35 mouse cellular contexts compared by ENCODE assay signal in the genomic region with DNA sequence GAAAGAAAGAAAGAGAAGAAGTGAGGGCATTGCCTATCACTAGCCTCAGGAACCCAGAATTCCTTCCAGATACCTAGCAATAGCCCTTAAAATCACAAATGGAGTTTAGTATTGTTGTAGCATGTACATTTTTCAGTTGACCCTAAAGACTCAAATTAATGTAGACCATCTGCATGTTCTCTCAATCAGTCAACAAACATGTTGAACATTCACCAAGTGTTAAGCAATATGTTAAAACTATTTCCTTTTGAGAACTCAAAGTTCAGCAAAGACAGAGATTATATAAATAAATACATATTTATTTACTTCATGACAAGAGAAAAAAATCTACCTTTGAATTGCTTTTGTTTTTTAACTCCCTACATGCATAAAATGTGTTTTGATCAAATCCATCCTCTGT.
"Had no signal": no experiment of that assay in that cellular context is flagged by ENCODE, and none has a peak within 500 bp of the region (broad histone marks: within the 10 kb centered on the region; RNA-seq: fewer than 3 reads in every experiment).

No protein-coding gene starts in this region.

- DNase-seq: heart, postnatal 10 days; heart, postnatal 14 days; heart, postnatal 36 days; heart, postnatal 4 days; kidney, adult 11 months; kidney, adult 18-20 months; kidney, adult 2 months; kidney, adult 8-10 months; kidney, adult 9 months; kidney, postnatal 10 days; kidney, postnatal 14 days; kidney, postnatal 25 days; kidney, postnatal 36 days; kidney, postnatal 4 days; layer of hippocampus, adult 9-11 months; layer of hippocampus, postnatal 36 days had no signal

- H3K27ac ChIP-seq: heart, embryonic 10.5 days; heart, embryonic 13.5 days; heart, embryonic 15.5 days; hindbrain, embryonic 10.5 days; hindbrain, embryonic 12.5 days; hindbrain, embryonic 13.5 days; hindbrain, embryonic 14.5 days; hindbrain, embryonic 15.5 days; hindbrain, postnatal 0 days; intestine, embryonic 15.5 days; kidney, embryonic 15.5 days; kidney, postnatal 0 days; layer of hippocampus, adult 2 months had no signal

- H3K36me3 ChIP-seq: heart, embryonic 10.5 days; heart, embryonic 12.5 days; heart, embryonic 13.5 days; heart, embryonic 15.5 days; hindbrain, embryonic 10.5 days; hindbrain, embryonic 12.5 days; hindbrain, embryonic 13.5 days; hindbrain, embryonic 15.5 days; intestine, embryonic 15.5 days; kidney, embryonic 15.5 days had no signal

- H3K4me1 ChIP-seq: heart, embryonic 10.5 days; heart, embryonic 12.5 days; heart, embryonic 13.5 days; heart, embryonic 15.5 days; hindbrain, embryonic 13.5 days; hindbrain, embryonic 15.5 days; intestine, embryonic 15.5 days; kidney, embryonic 15.5 days had no signal

- H3K4me3 ChIP-seq: heart, embryonic 10.5 days; heart, embryonic 12.5 days; heart, embryonic 13.5 days; heart, embryonic 15.5 days; hindbrain, embryonic 10.5 days; hindbrain, embryonic 12.5 days; hindbrain, embryonic 13.5 days; hindbrain, embryonic 15.5 days; intestine, embryonic 15.5 days; kidney, embryonic 15.5 days; layer of hippocampus, adult 2 months had no signal

- H3K4me2 ChIP-seq: heart, embryonic 11.5 days; heart, embryonic 12.5 days; heart, embryonic 13.5 days; heart, embryonic 15.5 days; hindbrain, embryonic 12.5 days; hindbrain, embryonic 13.5 days; hindbrain, embryonic 14.5 days; hindbrain, embryonic 15.5 days; intestine, embryonic 15.5 days; kidney, embryonic 15.5 days had no signal

- H3K27me3 ChIP-seq: heart, embryonic 12.5 days; heart, embryonic 13.5 days; heart, embryonic 15.5 days; hindbrain, embryonic 12.5 days; hindbrain, embryonic 13.5 days; hindbrain, embryonic 15.5 days; intestine, embryonic 15.5 days; kidney, embryonic 15.5 days had no signal

- H3K9ac ChIP-seq: heart, embryonic 12.5 days; heart, embryonic 13.5 days; heart, embryonic 15.5 days; hindbrain, embryonic 12.5 days; hindbrain, embryonic 13.5 days; hindbrain, embryonic 14.5 days; hindbrain, embryonic 15.5 days; intestine, embryonic 15.5 days; kidney, embryonic 15.5 days had no signal

- H3K9me3 ChIP-seq: heart, embryonic 10.5 days; heart, embryonic 12.5 days; heart, embryonic 13.5 days; heart, embryonic 15.5 days; hindbrain, embryonic 10.5 days; hindbrain, embryonic 12.5 days; hindbrain, embryonic 13.5 days; hindbrain, embryonic 15.5 days; intestine, embryonic 15.5 days; kidney, embryonic 15.5 days had no signal

- ATAC-seq: hindbrain, embryonic 16.5 days; hindbrain, postnatal 0 days; inflammation-experienced regulatory T-cells, adult 6 months; intestine, embryonic 15.5 days; intestine, embryonic 16.5 days; intestine, postnatal 0 days had no signal
